Mouse (Mus musculus) midbrain, embryonic 14.5 days (tissue): ENCODE results near the gene Myl12a. TPM values are rescaled to one million over a fixed set of nuclear protein-coding genes. Genes with fewer than 3 reads are reported as not detected.

Source experiments
- ATAC-seq: fragments of 200-750 bp; cut with Nextera tagmentation; 2 replicates; pipeline ENCODE4 v1.8.0; 2017; ENCODE audit warnings: moderate number of reproducible peaks, moderate library complexity; ENCODE audit not compliant: low FRiP score, low TSS enrichment
- DNase-seq: peaks from one replicate; pipeline ENCODE4 v3.0.0-alpha.2; 2015
- H3K27ac ChIP-seq: fragments of 300-500 bp; sonication (generic); replicated peaks from 2 replicates; pipeline ENCODE4 v1.5.1; 2014; ENCODE audit warnings: mild to moderate bottlenecking, low read depth, low read length, moderate library complexity
- H3K27me3 ChIP-seq: fragments of 300-500 bp; sonication (generic); 2 replicates; pipeline ENCODE4 v1.6.1; 2014; ENCODE audit warnings: low read length, control low read depth, mixed read lengths; ENCODE audit not compliant: control insufficient read depth, insufficient read depth
- H3K36me3 ChIP-seq: fragments of 300-500 bp; sonication (generic); 2 replicates; pipeline ENCODE4 v1.6.1; 2014; ENCODE audit warnings: low read length, control low read depth; ENCODE audit not compliant: control insufficient read depth, insufficient read depth
- H3K4me1 ChIP-seq: fragments of 300-500 bp; sonication (generic); 2 replicates; pipeline ENCODE4 v1.6.1; 2014; ENCODE audit warnings: mild to moderate bottlenecking, antibody characterized with exemption, low read length, control low read depth; ENCODE audit not compliant: control insufficient read depth, insufficient read depth
- H3K4me2 ChIP-seq: fragments of 300-500 bp; sonication (generic); 2 replicates; pipeline ENCODE4 v1.6.1; 2014; ENCODE audit warnings: mild to moderate bottlenecking, low read length, moderate library complexity
- H3K4me3 ChIP-seq: fragments of 300-500 bp; sonication (generic); replicated peaks from 2 replicates; pipeline ENCODE4 v1.5.1; 2014; ENCODE audit warnings: low read depth, low read length
- H3K9ac ChIP-seq: fragments of 300-500 bp; sonication (generic); replicated peaks from 2 replicates; pipeline ENCODE4 v1.6.1; 2014; ENCODE audit warnings: mild to moderate bottlenecking, low read length, moderate library complexity
- H3K9me3 ChIP-seq: fragments of 300-500 bp; sonication (generic); 2 replicates; pipeline ENCODE4 v1.6.1; 2016; ENCODE audit warnings: low read length, control low read depth, mixed read lengths; ENCODE audit not compliant: control insufficient read depth
- WGBS: fragments of 180-500 bp; shearing (Covaris S2); extraction: QIAGEN DNeasy Blood & Tissue Kit; methylation state at CpG from one replicate; pipeline ENCODE4 v1.1.7; 2014; 5-methylcytosine and 5-hydroxymethylcytosine counted together
- polyA plus RNA-seq: library from polyadenylated mRNA; unstranded; fragments of >200 nt; fragmentation: Nextera tagmentation; extraction: Ambion mirVana; gene quantifications from 2 replicates; pipeline ENCODE4 v1.2.1, GENCODE M21; 2014

Myl12a gene
- polyA plus RNA-seq, 1 experiment from 2014 or later: 109 TPM

DNA sequence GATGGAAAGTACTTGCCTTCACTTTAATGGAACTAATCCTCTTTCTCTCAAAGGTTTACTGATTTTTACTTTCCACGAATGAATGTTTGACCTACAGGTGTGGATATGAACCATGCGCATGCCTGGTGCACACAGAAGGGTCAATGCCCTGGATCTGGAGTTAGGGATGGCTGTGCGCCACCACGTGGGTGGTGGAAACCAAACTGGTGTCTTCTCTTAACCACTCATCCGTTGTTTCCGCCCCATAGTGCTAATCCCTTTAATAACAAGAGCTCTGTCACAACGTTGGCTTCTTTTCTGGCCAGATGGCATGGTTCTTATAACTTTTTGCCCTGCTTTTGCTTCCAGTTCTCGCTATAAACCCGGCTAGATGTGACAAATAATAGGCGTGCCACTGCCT is 51.4 kb downstream of the Myl12a start:
- H3K27ac ChIP-seq: no peak overlapping the region
- H3K9ac ChIP-seq: no peak overlapping the region
- H3K4me2 ChIP-seq: no peak overlapping the region
- WGBS: 67% methylated on average over 10 of the region's 10 CpGs
- DNase-seq: no peak
- no peaks in the 10 kb centered on the region for H3K4me1 ChIP-seq
- no peaks in the 10 kb centered on the region for H3K36me3 ChIP-seq
- no peak for ATAC-seq
- no peaks in the 10 kb centered on the region for H3K27me3 ChIP-seq
- no peaks in the 10 kb centered on the region for H3K9me3 ChIP-seq
- H3K4me3 ChIP-seq: no peak overlapping the region

DNA sequence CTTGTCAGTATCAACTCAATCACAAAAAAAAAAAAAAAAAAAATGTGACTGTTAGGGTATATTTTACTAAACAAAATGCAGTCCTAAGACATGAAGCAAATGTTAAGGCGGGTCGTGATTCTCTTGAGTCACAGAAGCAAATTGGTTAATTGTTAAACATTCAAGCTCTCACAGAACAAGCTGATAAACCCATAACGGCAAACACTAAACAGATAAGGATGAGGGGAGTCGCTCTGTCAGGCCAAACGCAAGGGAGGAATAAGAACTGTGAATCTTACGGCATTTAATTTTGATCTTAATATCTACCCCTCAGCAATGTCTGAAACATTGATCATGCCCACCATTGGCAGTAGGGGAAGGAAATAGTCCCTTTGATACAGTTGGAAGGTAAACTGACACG is 53.5 kb downstream of the Myl12a start:
- 89% methylated on average over 7 of the region's 7 CpGs for WGBS
- no peak overlapping the region for H3K4me2 ChIP-seq
- DNase-seq: no peak
- no peak for ATAC-seq
- no peak overlapping the region for H3K4me3 ChIP-seq
- no peaks in the 10 kb centered on the region for H3K4me1 ChIP-seq
- H3K36me3 ChIP-seq: no peaks in the 10 kb centered on the region
- H3K27ac ChIP-seq: no peak overlapping the region
- H3K9ac ChIP-seq: no peak overlapping the region
- no peaks in the 10 kb centered on the region for H3K9me3 ChIP-seq
- no peaks in the 10 kb centered on the region for H3K27me3 ChIP-seq

DNA sequence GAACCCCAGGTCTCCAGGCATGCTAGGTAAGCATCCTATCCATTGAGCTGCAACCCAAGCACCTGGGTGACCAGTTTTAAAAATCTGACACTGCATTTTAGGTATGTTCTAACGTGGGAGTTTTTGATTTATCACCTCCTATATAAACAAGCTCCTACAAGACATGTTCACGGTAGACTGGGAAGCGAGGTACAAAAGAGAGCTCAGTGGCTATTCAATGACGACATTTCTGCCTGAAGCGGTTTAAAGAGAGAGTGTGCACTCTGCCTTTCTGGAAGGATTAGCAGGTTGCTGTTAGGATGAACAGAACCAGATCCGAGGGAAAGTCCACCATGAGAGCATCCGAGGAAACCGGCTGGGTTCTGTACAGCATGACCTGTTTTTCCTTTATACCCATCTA is 54.0 kb downstream of the Myl12a start:
- no peaks in the 10 kb centered on the region for H3K27me3 ChIP-seq
- H3K9ac ChIP-seq: no peak overlapping the region
- H3K27ac ChIP-seq: no peak overlapping the region
- H3K9me3 ChIP-seq: no peaks in the 10 kb centered on the region
- H3K36me3 ChIP-seq: no peaks in the 10 kb centered on the region
- WGBS: 51% methylated on average over 8 of the region's 8 CpGs
- no peaks in the 10 kb centered on the region for H3K4me1 ChIP-seq
- DNase-seq (no peak), ATAC-seq (no peak)
- no peak overlapping the region for H3K4me3 ChIP-seq
- H3K4me2 ChIP-seq: no peak overlapping the region

- Histone ChIP-seq H3K9me3 (no peaks in the 10 kb centered on the region; the same call in 1 of the 2 replicates), H3K36me3 (no peaks in the 10 kb centered on the region), H3K4me3 (no peak overlapping the region), H3K9ac (no peak overlapping the region), H3K4me1 (no peaks in the 10 kb centered on the region), H3K4me2 (no peak overlapping the region), H3K27ac (no peak overlapping the region), H3K27me3 (no peaks in the 10 kb centered on the region)
- 93% methylated on average over 4 of the region's 4 CpGs for WGBS
- DNase-seq: no peak
- no peak for ATAC-seq
Observed at GRCm38 (mm10) chr17:70943779-70944178, 58.9 kb downstream of the Myl12a start.

Other genes with a start within 250 kb of the Myl12a start
- 9.8 and 16.5 TPM in 2 replicates for gene Tgif1, start 149.3 kb downstream of the Myl12a start, polyA plus RNA-seq
- 0.85 and 1.3 TPM in 2 replicates for gene Myom1, start 245 bp downstream of the Myl12a start, polyA plus RNA-seq
- 38.5 and 42.9 TPM in 2 replicates for gene Lpin2, start 179.7 kb upstream of the Myl12a start, polyA plus RNA-seq